ENCODE assay signal across 21 mouse cellular contexts in genomic region chr14:78559042-78559441, GRCm38 (mm10). TPM values are rescaled to one million over a fixed set of nuclear protein-coding genes. Genes with fewer than 3 reads are reported as not detected.
DNase-seq lines count a peak whose midpoint lies in the region; ATAC-seq and TF ChIP-seq lines count a peak whose summit lies in the region.
"Had no signal": no experiment of that assay in that cellular context is flagged by ENCODE, and none has a peak within 500 bp of the region (broad histone marks: within the 10 kb centered on the region; RNA-seq: fewer than 3 reads in every experiment).

No protein-coding gene starts in this region.

- peak; percentile 40 for DNase-seq in thymus, postnatal 14 days
- DNase-seq in thymus, adult 2 months: no peak
- peak; percentile 18 for DNase-seq in thymus, postnatal 25 days
- DNase-seq in embryonic facial prominence, embryonic 10.5 days (ENCODE audit: low spot score): no peak
- DNase-seq in adrenal gland, postnatal 10 days: no peak
- DNase-seq: adrenal gland, adult 2 months; cerebellum, adult 11 months; cerebellum, adult 8-10 months; cerebellum, postnatal 14 days; embryo, embryonic 11 days; forebrain, postnatal 0 days; gastrocnemius, postnatal 14 days; heart, adult 2 months; heart, postnatal 14 days had no signal

- 33% methylated on average over 8 of the region's 8 CpGs for WGBS in thymus, adult 2 months
- WGBS in embryonic facial prominence, embryonic 10.5 days: 89% methylated on average over 8 of the region's 8 CpGs
- WGBS in intestine, embryonic 16.5 days: 88% methylated on average over 8 of the region's 8 CpGs

- no peak for TF ChIP-seq POLR2A in thymus, adult 2 months (IDR thresholded peaks at IDR 0.05; ENCODE audit: control insufficient read depth, extremely low read depth, insufficient read depth, low read length, poor library complexity)

- no peak overlapping the region for H3K4me2 ChIP-seq in intestine, embryonic 16.5 days (ENCODE audit: low read depth, low read length)
- H3K4me2 ChIP-seq: embryonic facial prominence, embryonic 12.5 days; forebrain, embryonic 12.5 days; heart, embryonic 11.5 days; heart, embryonic 15.5 days; hindbrain, embryonic 14.5 days had no signal

- no peaks in the 10 kb centered on the region for H3K27me3 ChIP-seq in thymus, adult 2 months (ENCODE audit: control insufficient read depth, insufficient read depth, low read length)
- no peaks in the 10 kb centered on the region for H3K27me3 ChIP-seq in embryonic facial prominence, embryonic 10.5 days (replicated peaks; ENCODE audit: low read depth, poor library complexity, severe bottlenecking)
- no peaks in the 10 kb centered on the region for H3K27me3 ChIP-seq in intestine, embryonic 16.5 days (replicated peaks; ENCODE audit: control insufficient read depth, insufficient read depth, low read length)
- H3K27me3 ChIP-seq: embryonic facial prominence, embryonic 12.5 days; forebrain, embryonic 12.5 days; heart, embryonic 15.5 days had no signal

- peak; percentile 97 for ATAC-seq in activated CD4-positive, CD25-positive, alpha-beta regulatory T cell, adult 4 months
- ATAC-seq in intestine, embryonic 16.5 days: no peak
- ATAC-seq: forebrain, postnatal 0 days had no signal

- H3K4me3 ChIP-seq in thymus, adult 2 months (ENCODE audit: control insufficient read depth, insufficient read depth, low read length): no peak overlapping the region
- no peak overlapping the region for H3K4me3 ChIP-seq in embryonic facial prominence, embryonic 10.5 days
- no peak overlapping the region for H3K4me3 ChIP-seq in intestine, embryonic 16.5 days (ENCODE audit: low read length)
- H3K4me3 ChIP-seq: embryonic facial prominence, embryonic 12.5 days; forebrain, embryonic 12.5 days; heart, adult 2 months; heart, embryonic 15.5 days had no signal

- TF ChIP-seq CTCF in thymus, adult 2 months (IDR thresholded peaks at IDR 0.05; ENCODE audit: borderline replicate concordance, control insufficient read depth, extremely low read depth, insufficient read depth, low read length, poor library complexity): no peak

- H3K27ac ChIP-seq in thymus, adult 2 months (ENCODE audit: control insufficient read depth, insufficient read depth, low read length): no peak overlapping the region
- no peak overlapping the region for H3K27ac ChIP-seq in embryonic facial prominence, embryonic 10.5 days (replicated peaks)
- no peak overlapping the region for H3K27ac ChIP-seq in intestine, embryonic 16.5 days (ENCODE audit: low read length)
- H3K27ac ChIP-seq: embryonic facial prominence, embryonic 12.5 days; forebrain, embryonic 12.5 days; heart, adult 2 months; heart, embryonic 15.5 days; hindbrain, embryonic 14.5 days had no signal

- H3K9me3 ChIP-seq in embryonic facial prominence, embryonic 10.5 days: no peaks in the 10 kb centered on the region
- H3K9me3 ChIP-seq in intestine, embryonic 16.5 days (ENCODE audit: control insufficient read depth, low read length): no peaks in the 10 kb centered on the region
- H3K9me3 ChIP-seq: embryonic facial prominence, embryonic 12.5 days; forebrain, embryonic 12.5 days; heart, embryonic 15.5 days had no signal

- H3K4me1 ChIP-seq in thymus, adult 2 months (replicated peaks; ENCODE audit: control insufficient read depth, insufficient read depth, low read length): 0 out of 2 replicates have a peak, but pooled peaks cover 4% of the 10 kb centered on the region
- 0 out of 2 replicates have a peak, but pooled peaks cover 2% of the 10 kb centered on the region for H3K4me1 ChIP-seq in embryonic facial prominence, embryonic 10.5 days
- no peaks in the 10 kb centered on the region for H3K4me1 ChIP-seq in intestine, embryonic 16.5 days (ENCODE audit: control insufficient read depth, insufficient read depth, low read length)
- H3K4me1 ChIP-seq: embryonic facial prominence, embryonic 12.5 days; heart, embryonic 15.5 days had no signal

- H3K9ac ChIP-seq in intestine, embryonic 16.5 days (ENCODE audit: low read depth, low read length): no peak overlapping the region
- H3K9ac ChIP-seq: embryonic facial prominence, embryonic 12.5 days; forebrain, embryonic 12.5 days; forebrain, postnatal 0 days; heart, embryonic 15.5 days; hindbrain, embryonic 14.5 days had no signal

- no peaks in the 10 kb centered on the region for H3K36me3 ChIP-seq in thymus, adult 2 months (ENCODE audit: control insufficient read depth, insufficient read depth, low read length)
- H3K36me3 ChIP-seq in embryonic facial prominence, embryonic 10.5 days (replicated peaks): no peaks in the 10 kb centered on the region
- H3K36me3 ChIP-seq in intestine, embryonic 16.5 days (ENCODE audit: control insufficient read depth, insufficient read depth, low read length): no peaks in the 10 kb centered on the region
- H3K36me3 ChIP-seq: embryonic facial prominence, embryonic 12.5 days; forebrain, embryonic 12.5 days; heart, embryonic 15.5 days had no signal

RNA-seq across cellular contexts. Expression of gene Akap11, which starts 22.4 kb away (rescaled TPM):
- 7.5 and 8.2 TPM in 2 replicates for polyA plus RNA-seq in thymus, adult 2 months (2012; rRNA removed)
- 10 to 100 TPM in 1 of 2 experiments, 1 to 10 TPM in 1; 6.9 to 11.6 TPM for polyA plus RNA-seq in activated CD4-positive, CD25-positive, alpha-beta regulatory T cell, adult 4 months (2017; shearing (Covaris generic))
- 16.1 and 17.4 TPM in 2 replicates for polyA plus RNA-seq in embryonic facial prominence, embryonic 10.5 days (2016; fragmentation: Nextera tagmentation; extraction: Ambion mirVana)
- 12.1 and 12.3 TPM in 2 replicates for polyA plus RNA-seq in intestine, embryonic 16.5 days (2015; fragmentation: Nextera tagmentation; extraction: Ambion mirVana)
- 10 to 100 TPM; 38.8 to 41.2 TPM for total RNA-seq in adrenal gland, postnatal 10 days (2021)

Comparison
In these comparisons a context has a peak if more than half of its experiments do, and no peak if none do; other contexts are left out.
1. DNase-seq: peak in thymus, postnatal 14 days (single experiment) and thymus, postnatal 25 days (single experiment); none in thymus, adult 2 months (single experiment), embryonic facial prominence, embryonic 10.5 days (single experiment) and adrenal gland, postnatal 10 days (single experiment).